Mouse (Mus musculus) erythroblast, embryonic 14.5 days (primary cell): ENCODE results near the gene Trpm6. TPM values are rescaled to one million over a fixed set of nuclear protein-coding genes. Genes with fewer than 3 reads are reported as not detected.

Source experiments
- H3K27me3 ChIP-seq: 2 replicates; pipeline ENCODE4 v1.6.1; 2012; ENCODE audit warnings: inconsistent platforms; ENCODE audit not compliant: control insufficient read depth
- H3K36me3 ChIP-seq: 2 replicates; pipeline ENCODE4 v1.6.1; 2012; ENCODE audit warnings: mild to moderate bottlenecking, inconsistent platforms; ENCODE audit not compliant: control insufficient read depth
- H3K4me1 ChIP-seq: 2 replicates; pipeline ENCODE4 v1.6.1; 2012; ENCODE audit warnings: inconsistent platforms; ENCODE audit not compliant: control insufficient read depth
- H3K4me3 ChIP-seq: replicated peaks from 2 replicates; pipeline ENCODE3; 2012; ENCODE audit warnings: moderate library complexity, mild to moderate bottlenecking, inconsistent platforms
- H3K9me3 ChIP-seq: 2 replicates; pipeline ENCODE4 v1.6.1; 2012; ENCODE audit warnings: low read length, inconsistent platforms, mixed read lengths; ENCODE audit not compliant: control insufficient read depth
- GATA1 ChIP-seq: IDR thresholded peaks from 2 replicates; pipeline ENCODE4 v1.6.1; 2012; ENCODE audit warnings: low read length, inconsistent platforms, mixed read lengths
- TAL1 ChIP-seq: IDR thresholded peaks from 3 replicates; pipeline ENCODE4 v1.6.1; 2012; ENCODE audit warnings: low read length, inconsistent platforms, mixed read lengths
- polyA plus RNA-seq: library from polyadenylated mRNA; stranded (reverse); fragments of >175 nt; gene quantifications from 2 replicates; pipeline ENCODE4 v1.2.3, GENCODE M21; 2012

The Trpm6 gene
- polyA plus RNA-seq, 1 experiment, result not detected

GRCm38 (mm10) chr19:18902041-18902693, 152.4 kb downstream of the Trpm6 start:
- no peaks in the 10 kb centered on the region for H3K9me3 ChIP-seq
- no peaks in the 10 kb centered on the region for H3K27me3 ChIP-seq
- TF ChIP-seq TAL1, result no peak
- no peaks in the 10 kb centered on the region for H3K36me3 ChIP-seq
- H3K4me1 ChIP-seq, result no peaks in the 10 kb centered on the region
- H3K4me3 ChIP-seq, result no peak overlapping the region

GRCm38 (mm10) chr19:18902694-18903067, 152.9 kb downstream of the Trpm6 start:
- no peaks in the 10 kb centered on the region for H3K27me3 ChIP-seq
- no peaks in the 10 kb centered on the region for H3K9me3 ChIP-seq
- H3K4me3 ChIP-seq, result no peak overlapping the region
- no peaks in the 10 kb centered on the region for H3K4me1 ChIP-seq
- no peaks in the 10 kb centered on the region for H3K36me3 ChIP-seq
- TF ChIP-seq GATA1 (no peak), TAL1 (no peak)

- no peaks in the 10 kb centered on the region for H3K9me3 ChIP-seq
- H3K4me1 ChIP-seq, result no peaks in the 10 kb centered on the region
- H3K4me3 ChIP-seq, result no peak overlapping the region
- no peak for TF ChIP-seq TAL1
- no peak for TF ChIP-seq GATA1
- no peaks in the 10 kb centered on the region for H3K27me3 ChIP-seq
- no peaks in the 10 kb centered on the region for H3K36me3 ChIP-seq
Measured at GRCm38 (mm10) chr19:18905511-18905910, 155.7 kb downstream of the Trpm6 start.

- no peak for TF ChIP-seq GATA1
- TF ChIP-seq TAL1, result no peak
- H3K4me1 ChIP-seq, result no peaks in the 10 kb centered on the region
Measured at GRCm38 (mm10) chr19:18909641-18910040, 159.9 kb downstream of the Trpm6 start.

GRCm38 (mm10) chr19:18911755-18912340, 162.1 kb downstream of the Trpm6 start:
- Histone ChIP-seq H3K4me3 (no peak overlapping the region), H3K36me3 (no peaks in the 10 kb centered on the region), H3K9me3 (no peaks in the 10 kb centered on the region), H3K4me1 (no peaks in the 10 kb centered on the region), H3K27me3 (no peaks in the 10 kb centered on the region)
- no peak for TF ChIP-seq TAL1
- TF ChIP-seq GATA1, result no peak

More at GRCm38 (mm10) chr19:18909641-18910040, 159.9 kb downstream of the Trpm6 start:
- Histone ChIP-seq H3K9me3 (no peaks in the 10 kb centered on the region), H3K4me3 (no peak overlapping the region), H3K36me3 (no peaks in the 10 kb centered on the region), H3K27me3 (no peaks in the 10 kb centered on the region)

GRCm38 (mm10) chr19:18941391-18941790, 191.6 kb downstream of the Trpm6 start:
- Histone ChIP-seq H3K4me1 (no peaks in the 10 kb centered on the region), H3K36me3 (no peaks in the 10 kb centered on the region), H3K4me3 (no peak overlapping the region), H3K9me3 (no peaks in the 10 kb centered on the region), H3K27me3 (no peaks in the 10 kb centered on the region)
- no peak for TF ChIP-seq GATA1
- TF ChIP-seq TAL1, result no peak

Other genes starting within 250 kb of the Trpm6 start
- 12.0 and 12.5 TPM in 2 replicates for gene Ostf1, start 118.2 kb upstream of the Trpm6 start, polyA plus RNA-seq
- gene Nmrk1, start 118.0 kb upstream of the Trpm6 start, polyA plus RNA-seq, result not detected in 2 replicates
- gene Carnmt1, start 79.2 kb upstream of the Trpm6 start, polyA plus RNA-seq, result 1.5 and 1.6 TPM in 2 replicates
- 4.1 and 5.3 TPM in 2 replicates for gene D030056L22Rik, start 36.8 kb upstream of the Trpm6 start, polyA plus RNA-seq